Mouse (Mus musculus): Measurements from ENCODE around the gene Gnas. TPM values are rescaled to one million over a fixed set of nuclear protein-coding genes. Genes with fewer than 3 reads are reported as not detected.
"Not testable (repeated sequence)": the region's sequence is repeated elsewhere in the genome, so short reads cannot be mapped to it uniquely, and the experiment has no call there.

The Gnas gene
- polyA plus RNA-seq, 1 experiment = 1,035 TPM

- peaks cover 19% of the 10 kb centered on the region for H3K4me1 ChIP-seq (ENCODE audit: control insufficient read depth, insufficient read depth, low read length)
- 53% methylated on average over 4 of the region's 4 CpGs for WGBS
- no peak for DNase-seq
- TF ChIP-seq CTCF (conservative IDR thresholded peaks at IDR 0.05; ENCODE audit: insufficient read depth, insufficient read length, low read depth, low read length) (no peak), POLR2A (IDR thresholded peaks at IDR 0.05; ENCODE audit: low read depth, low read length) (no peak)
- no peak overlapping the region for H3K4me3 ChIP-seq (ENCODE audit: insufficient read depth, low read depth, low read length)
- H3K27ac ChIP-seq (ENCODE audit: insufficient read depth, low read depth, low read length) = no peak overlapping the region
- peaks cover 7% of the 10 kb centered on the region for H3K36me3 ChIP-seq (ENCODE audit: control insufficient read depth, insufficient read depth, low read length)
- H3K27me3 ChIP-seq (replicated peaks; ENCODE audit: control insufficient read depth, insufficient read depth, low read length) = no peaks in the 10 kb centered on the region
These were observed 56.9 kb downstream of the Gnas start for GRCm38 (mm10) chr2:174340893-174341580.

GRCm38 (mm10) chr2:174342793-174343400, 58.8 kb downstream of the Gnas start:
- Histone ChIP-seq H3K27ac (ENCODE audit: insufficient read depth, low read depth, low read length) (peak overlapping the region; percentile 62), H3K4me1 (ENCODE audit: control insufficient read depth, insufficient read depth, low read length) (peaks cover 16% of the 10 kb centered on the region), H3K4me3 (ENCODE audit: insufficient read depth, low read depth, low read length) (no peak overlapping the region), H3K36me3 (ENCODE audit: control insufficient read depth, insufficient read depth, low read length) (peaks cover 12% of the 10 kb centered on the region), H3K27me3 (replicated peaks; ENCODE audit: control insufficient read depth, insufficient read depth, low read length) (no peaks in the 10 kb centered on the region)
- TF ChIP-seq CTCF (conservative IDR thresholded peaks at IDR 0.05; ENCODE audit: insufficient read depth, insufficient read length, low read depth, low read length) (no peak), POLR2A (IDR thresholded peaks at IDR 0.05; ENCODE audit: low read depth, low read length) (no peak)
- 39% methylated on average over 8 of the region's 8 CpGs for WGBS
- DNase-seq = no peak

- TF ChIP-seq POLR2A (IDR thresholded peaks at IDR 0.05; ENCODE audit: low read depth, low read length) (no peak), CTCF (conservative IDR thresholded peaks at IDR 0.05; ENCODE audit: insufficient read depth, insufficient read length, low read depth, low read length) (no peak)
- peak; percentile 59 for DNase-seq
- Histone ChIP-seq H3K27me3 (replicated peaks; ENCODE audit: control insufficient read depth, insufficient read depth, low read length) (no peaks in the 10 kb centered on the region), H3K36me3 (ENCODE audit: control insufficient read depth, insufficient read depth, low read length) (peaks cover 12% of the 10 kb centered on the region), H3K4me3 (ENCODE audit: insufficient read depth, low read depth, low read length) (no peak overlapping the region), H3K4me1 (ENCODE audit: control insufficient read depth, insufficient read depth, low read length) (peaks cover 16% of the 10 kb centered on the region), H3K27ac (ENCODE audit: insufficient read depth, low read depth, low read length) (peak overlapping the region; percentile 92)
- WGBS = 2% methylated on average over 1 of the region's 1 CpGs
These were observed 59.4 kb downstream of the Gnas start for GRCm38 (mm10) chr2:174343566-174343965.

GRCm38 (mm10) chr2:174344003-174344655, 60.0 kb downstream of the Gnas start:
- H3K27me3 ChIP-seq (replicated peaks; ENCODE audit: control insufficient read depth, insufficient read depth, low read length) = no peaks in the 10 kb centered on the region
- peaks cover 16% of the 10 kb centered on the region for H3K4me1 ChIP-seq (ENCODE audit: control insufficient read depth, insufficient read depth, low read length)
- peak; percentile 96 for DNase-seq
- WGBS = 6% methylated on average over 3 of the region's 3 CpGs
- peak overlapping the region; percentile 92 for H3K27ac ChIP-seq (ENCODE audit: insufficient read depth, low read depth, low read length)
- no peak overlapping the region for H3K4me3 ChIP-seq (ENCODE audit: insufficient read depth, low read depth, low read length)
- H3K36me3 ChIP-seq (ENCODE audit: control insufficient read depth, insufficient read depth, low read length) = peaks cover 12% of the 10 kb centered on the region
- no peak for TF ChIP-seq POLR2A (IDR thresholded peaks at IDR 0.05; ENCODE audit: low read depth, low read length)

- Histone ChIP-seq H3K36me3 (ENCODE audit: control insufficient read depth, insufficient read depth, low read length) (peaks cover 12% of the 10 kb centered on the region), H3K4me3 (ENCODE audit: insufficient read depth, low read depth, low read length) (no peak overlapping the region), H3K4me1 (ENCODE audit: control insufficient read depth, insufficient read depth, low read length) (peaks cover 16% of the 10 kb centered on the region), H3K27ac (ENCODE audit: insufficient read depth, low read depth, low read length) (peak overlapping the region; percentile 86), H3K27me3 (replicated peaks; ENCODE audit: control insufficient read depth, insufficient read depth, low read length) (no peaks in the 10 kb centered on the region)
- no peak for DNase-seq
- WGBS = 74% methylated on average over 16 of the region's 16 CpGs
- TF ChIP-seq CTCF (conservative IDR thresholded peaks at IDR 0.05; ENCODE audit: insufficient read depth, insufficient read length, low read depth, low read length) (no peak), POLR2A (IDR thresholded peaks at IDR 0.05; ENCODE audit: low read depth, low read length) (no peak)
These were observed 60.9 kb downstream of the Gnas start for GRCm38 (mm10) chr2:174344996-174345395.

GRCm38 (mm10) chr2:174346612-174346998, 62.5 kb downstream of the Gnas start, which contains the start of gene Gm20721:
Gm20721 (minus strand) TSS chr2:174346712.
- Histone ChIP-seq H3K4me3 (ENCODE audit: insufficient read depth, low read depth, low read length) (no peak within 1 kb of the TSS), H3K36me3 (ENCODE audit: control insufficient read depth, insufficient read depth, low read length) (peaks cover 12% of the 10 kb centered on the region), H3K27ac (ENCODE audit: insufficient read depth, low read depth, low read length) (no peak within 1 kb of the TSS), H3K27me3 (replicated peaks; ENCODE audit: control insufficient read depth, insufficient read depth, low read length) (no peaks in the 10 kb centered on the region), H3K4me1 (ENCODE audit: control insufficient read depth, insufficient read depth, low read length) (peaks cover 13% of the 10 kb centered on the region)
- TF ChIP-seq POLR2A (IDR thresholded peaks at IDR 0.05; ENCODE audit: low read depth, low read length) (no peak), CTCF (conservative IDR thresholded peaks at IDR 0.05; ENCODE audit: insufficient read depth, insufficient read length, low read depth, low read length) (no peak)
- WGBS = 93% methylated on average over 5 of the region's 5 CpGs
- DNase-seq = no peak

- H3K4me3 ChIP-seq (ENCODE audit: insufficient read depth, low read depth, low read length); H3K27me3 ChIP-seq (replicated peaks; ENCODE audit: control insufficient read depth, insufficient read depth, low read length); H3K27ac ChIP-seq (ENCODE audit: insufficient read depth, low read depth, low read length); DNase-seq; H3K4me1 ChIP-seq (ENCODE audit: control insufficient read depth, insufficient read depth, low read length): not testable (repeated sequence)
- peaks cover 12% of the 10 kb centered on the region for H3K36me3 ChIP-seq (ENCODE audit: control insufficient read depth, insufficient read depth, low read length)
- 96% methylated on average over 2 of the region's 2 CpGs for WGBS
These were observed 63.0 kb downstream of the Gnas start for GRCm38 (mm10) chr2:174346999-174347668.

All from kidney, adult 2 months (tissue).